In genomic region chr11:102728614-102729013, GRCm38 (mm10) we compare ENCODE assay signal across 8 mouse cellular contexts. TPM values are rescaled to one million over a fixed set of nuclear protein-coding genes. Genes with fewer than 3 reads are reported as not detected.
DNase-seq lines count a peak whose midpoint lies in the region; ATAC-seq lines count a peak whose summit lies in the region.

No protein-coding gene starts in this region.

- H3K27ac ChIP-seq in intestine, embryonic 14.5 days (ENCODE audit: low read depth): no peak overlapping the region
- no peak overlapping the region for H3K27ac ChIP-seq in intestine, embryonic 15.5 days
- H3K27ac ChIP-seq in neural tube, embryonic 15.5 days (replicated peaks): no peak overlapping the region

- no peaks in the 10 kb centered on the region for H3K36me3 ChIP-seq in intestine, embryonic 14.5 days (ENCODE audit: control insufficient read depth, insufficient read depth, low read length)
- H3K36me3 ChIP-seq in intestine, embryonic 15.5 days: no peaks in the 10 kb centered on the region
- H3K36me3 ChIP-seq in neural tube, embryonic 15.5 days: no peaks in the 10 kb centered on the region

- H3K9me3 ChIP-seq in intestine, embryonic 14.5 days (ENCODE audit: control insufficient read depth, low read length): no peaks in the 10 kb centered on the region
- H3K9me3 ChIP-seq in intestine, embryonic 15.5 days: no peaks in the 10 kb centered on the region
- no peaks in the 10 kb centered on the region for H3K9me3 ChIP-seq in neural tube, embryonic 15.5 days (replicated peaks)

- no peaks in the 10 kb centered on the region for H3K27me3 ChIP-seq in intestine, embryonic 14.5 days (replicated peaks; ENCODE audit: control insufficient read depth, insufficient read depth, low read length)
- no peaks in the 10 kb centered on the region for H3K27me3 ChIP-seq in intestine, embryonic 15.5 days (replicated peaks)
- no peaks in the 10 kb centered on the region for H3K27me3 ChIP-seq in neural tube, embryonic 15.5 days (replicated peaks)

- H3K4me3 ChIP-seq in intestine, embryonic 14.5 days (ENCODE audit: low read depth, low read length): no peak overlapping the region
- no peak overlapping the region for H3K4me3 ChIP-seq in intestine, embryonic 15.5 days (replicated peaks)
- H3K4me3 ChIP-seq in neural tube, embryonic 15.5 days (replicated peaks): no peak overlapping the region

- no peak overlapping the region for H3K4me2 ChIP-seq in intestine, embryonic 14.5 days (ENCODE audit: low read length)
- no peak overlapping the region for H3K4me2 ChIP-seq in intestine, embryonic 15.5 days (replicated peaks)
- H3K4me2 ChIP-seq in neural tube, embryonic 15.5 days: no peak overlapping the region

- 34% methylated on average over 7 of the region's 7 CpGs for WGBS in intestine, embryonic 14.5 days
- 39% methylated on average over 7 of the region's 7 CpGs for WGBS in intestine, embryonic 15.5 days
- 35% methylated on average over 7 of the region's 7 CpGs for WGBS in neural tube, embryonic 15.5 days

- no peaks in the 10 kb centered on the region for H3K4me1 ChIP-seq in intestine, embryonic 14.5 days (replicated peaks; ENCODE audit: control insufficient read depth, insufficient read depth, low read length)
- no peaks in the 10 kb centered on the region for H3K4me1 ChIP-seq in intestine, embryonic 15.5 days (replicated peaks)
- H3K4me1 ChIP-seq in neural tube, embryonic 15.5 days: no peaks in the 10 kb centered on the region

- no peak overlapping the region for H3K9ac ChIP-seq in intestine, embryonic 14.5 days (ENCODE audit: low read length)
- no peak overlapping the region for H3K9ac ChIP-seq in intestine, embryonic 15.5 days
- H3K9ac ChIP-seq in neural tube, embryonic 15.5 days (replicated peaks): no peak overlapping the region

- DNase-seq in intestine, embryonic 14.5 days (ENCODE audit: low spot score): peak; percentile 58
- peak; percentile 32 to 35 for DNase-seq in B cell, adult 2 months
- DNase-seq in R1 (ENCODE audit: low read depth, low spot score): peak; percentile 81
- DNase-seq in gastrocnemius, adult 8-10 months (ENCODE audit: low spot score in 2 of 2): peak; percentile 28 to 34
- peak; percentile 33 to 76 for DNase-seq in layer of hippocampus, postnatal 14 days (ENCODE audit: low spot score in 2 of 2)
- no peak for DNase-seq in testis, postnatal 10 days (ENCODE audit: low spot score)

- ATAC-seq in intestine, embryonic 14.5 days (replicated peaks; ENCODE audit: low FRiP score, low TSS enrichment, low read depth): no peak
- ATAC-seq in intestine, embryonic 15.5 days: no peak
- ATAC-seq in neural tube, embryonic 15.5 days (ENCODE audit: low FRiP score): no peak

RNA-seq across cellular contexts. Expression of gene Ccdc43, which starts 31.0 kb away (rescaled TPM):
- 43.5 and 43.6 TPM in 2 replicates for polyA plus RNA-seq in intestine, embryonic 14.5 days (2014; fragmentation: Nextera tagmentation; extraction: Ambion mirVana)
- polyA plus RNA-seq in intestine, embryonic 15.5 days (2015; fragmentation: Nextera tagmentation; extraction: Ambion mirVana): 40.0 and 46.7 TPM in 2 replicates
- 10 to 100 TPM; 73.6 to 84.9 (median 79.9) TPM for total RNA-seq in gastrocnemius, adult 8-10 months (2022)
- 10 to 100 TPM; 37.9 to 41.3 TPM for total RNA-seq in layer of hippocampus, postnatal 14 days (2021)
- polyA plus RNA-seq in neural tube, embryonic 15.5 days (2015; fragmentation: Nextera tagmentation; extraction: Ambion mirVana): 37.4 and 38.2 TPM in 2 replicates

RNA-seq across cellular contexts. Expression of gene Adam11, which starts 32.6 kb away (rescaled TPM):
- polyA plus RNA-seq in intestine, embryonic 14.5 days (2014; fragmentation: Nextera tagmentation; extraction: Ambion mirVana): 4.9 and 5.8 TPM in 2 replicates
- polyA plus RNA-seq in intestine, embryonic 15.5 days (2015; fragmentation: Nextera tagmentation; extraction: Ambion mirVana): 3.9 and 4.6 TPM in 2 replicates
- under 1 TPM; 0.19 to 0.34 (median 0.23) TPM for total RNA-seq in gastrocnemius, adult 8-10 months (2022)
- total RNA-seq in layer of hippocampus, postnatal 14 days (2021): 100 to 1,000 TPM; 186 to 207 TPM
- 28.3 and 34.0 TPM in 2 replicates for polyA plus RNA-seq in neural tube, embryonic 15.5 days (2015; fragmentation: Nextera tagmentation; extraction: Ambion mirVana)
